8 mouse cellular contexts compared by ENCODE assay signal in genomic region chr3:108458866-108459265, GRCm38 (mm10). TPM values are rescaled to one million over a fixed set of nuclear protein-coding genes. Genes with fewer than 3 reads are reported as not detected.
DNase-seq lines count a peak whose midpoint lies in the region; ATAC-seq and TF ChIP-seq lines count a peak whose summit lies in the region.

No protein-coding gene starts in this region.

- ATAC-seq in CD4-positive, CD25-positive, alpha-beta regulatory T cell, adult 4 months, result peak; percentile 90
- peak; percentile 27 to 44; a peak in 2 of 4 replicates for ATAC-seq in hematopoietic stem cell, adult 5-6 weeks (replicated peaks in 1 of 2; ENCODE audit: insufficient read depth in 1 of 2, low FRiP score in 2 of 2, low TSS enrichment in 1 of 2, low read depth in 1 of 2, poor library complexity in 2 of 2, severe bottlenecking in 2 of 2)
- ATAC-seq in liver, embryonic 15.5 days (ENCODE audit: insufficient read depth), result peak; percentile 28; the same call in 1 of the 2 replicates

- peak; percentile 24; the same call in 1 of the 2 replicates for TF ChIP-seq CTCF in gastrocnemius, adult 2 months (IDR thresholded peaks at IDR 0.05)
- no peak for TF ChIP-seq CTCF in cerebellum, adult 2 months (IDR thresholded peaks at IDR 0.05; ENCODE audit: borderline replicate concordance, insufficient read depth, low read depth, low read length)

- intact Hi-C loops in gastrocnemius, adult 2 months (cut with DNase I), result loop anchor here (1.0 kb wide), 1 partner anchor 58 kb away; no protein-coding TSS in a partner anchor

- H3K4me1 ChIP-seq in liver, embryonic 15.5 days (replicated peaks), result peaks cover 6% of the 10 kb centered on the region; the same call in 1 of the 2 replicates
- H3K4me1 ChIP-seq in cerebellum, adult 2 months (ENCODE audit: control insufficient read depth, insufficient read depth, low read length), result no peaks in the 10 kb centered on the region

- H3K36me3 ChIP-seq in liver, embryonic 15.5 days (replicated peaks), result no peaks in the 10 kb centered on the region
- H3K36me3 ChIP-seq in splenic B cell, adult 2 months (ENCODE audit: control insufficient read depth, insufficient read depth, low read length, poor library complexity, severe bottlenecking), result no peaks in the 10 kb centered on the region

- H3K4me2 ChIP-seq in liver, embryonic 15.5 days, result peak overlapping the region; percentile 41

- DNase-seq in gastrocnemius, adult 2 months, result peak; percentile 27
- DNase-seq in gastrocnemius, adult 8-10 months (ENCODE audit: low spot score in 2 of 2), result no peak
- DNase-seq in splenic B cell, adult 2 months (ENCODE audit: low read depth, low spot score), result peak; percentile 78
- no peak for DNase-seq in layer of hippocampus, adult 11-12 months (ENCODE audit: low spot score)
- DNase-seq in cerebellum, adult 2 months, result no peak

- TF ChIP-seq POLR2A in cerebellum, adult 2 months (IDR thresholded peaks at IDR 0.05; ENCODE audit: borderline replicate concordance, insufficient read depth, low read length), result no peak

- H3K4me3 ChIP-seq in gastrocnemius, adult 2 months, result peak overlapping the region; percentile 5; the same call in 1 of the 2 replicates
- 0 out of 2 replicates have a peak overlapping the region, but pooled peaks have one; percentile 7 for H3K4me3 ChIP-seq in liver, embryonic 15.5 days (replicated peaks)
- H3K4me3 ChIP-seq in cerebellum, adult 2 months (replicated peaks; ENCODE audit: insufficient read depth, low read depth, low read length), result no peak overlapping the region

- no peak overlapping the region for H3K9ac ChIP-seq in liver, embryonic 15.5 days

- no peaks in the 10 kb centered on the region for H3K9me3 ChIP-seq in liver, embryonic 15.5 days (replicated peaks)

- H3K27ac ChIP-seq in gastrocnemius, adult 2 months, result no peak overlapping the region
- no peak overlapping the region for H3K27ac ChIP-seq in liver, embryonic 15.5 days (replicated peaks)
- no peak overlapping the region for H3K27ac ChIP-seq in cerebellum, adult 2 months (ENCODE audit: insufficient read depth, low read length)

- 36% methylated on average over 10 of the region's 10 CpGs for WGBS in liver, embryonic 15.5 days (ENCODE audit: insufficient replicate concordance)
- 40% methylated on average over 10 of the region's 10 CpGs for WGBS in cerebellum, adult 2 months

- no peaks in the 10 kb centered on the region for H3K27me3 ChIP-seq in liver, embryonic 15.5 days
- H3K27me3 ChIP-seq in splenic B cell, adult 2 months (ENCODE audit: control insufficient read depth, insufficient read depth, low read length, poor library complexity, severe bottlenecking), result no peaks in the 10 kb centered on the region
- no peaks in the 10 kb centered on the region for H3K27me3 ChIP-seq in cerebellum, adult 2 months (ENCODE audit: control insufficient read depth, insufficient read depth, low read length)

RNA-seq across cellular contexts. Expression of gene Sars, which starts 13.9 kb away (rescaled TPM):
- total RNA-seq in gastrocnemius, adult 2 months (2021), result 100 to 1,000 TPM; 116 to 135 TPM
- 100 to 1,000 TPM; 106 to 124 (median 111) TPM for total RNA-seq in gastrocnemius, adult 8-10 months (2022)
- 100 to 1,000 TPM; 164 to 188 TPM for polyA plus RNA-seq in CD4-positive, CD25-positive, alpha-beta regulatory T cell, adult 4 months (2017; shearing (Covaris generic))
- total RNA-seq in hematopoietic stem cell, adult 5-6 weeks (2017), result 216 and 455 TPM in 2 replicates
- 72.2 and 79.6 TPM in 2 replicates for polyA plus RNA-seq in liver, embryonic 15.5 days (2015; fragmentation: Nextera tagmentation; extraction: Ambion mirVana)
- polyA plus RNA-seq in cerebellum, adult 2 months (2012; rRNA removed), result 214 and 228 TPM in 2 replicates

RNA-seq across cellular contexts. Expression of gene Celsr2, which starts 43.5 kb away (rescaled TPM):
- total RNA-seq in gastrocnemius, adult 2 months (2021), result 1 to 10 TPM; 6.4 to 8.8 TPM
- 10 to 100 TPM in 2 of 4 experiments, 1 to 10 TPM in 2; 8.9 to 12.5 (median 9.6) TPM for total RNA-seq in gastrocnemius, adult 8-10 months (2022)
- 1 to 10 TPM in 1 of 2 experiments, under 1 TPM in 1; 0.61 to 2.1 TPM for polyA plus RNA-seq in CD4-positive, CD25-positive, alpha-beta regulatory T cell, adult 4 months (2017; shearing (Covaris generic))
- 0.38 and 1.6 TPM in 2 replicates for total RNA-seq in hematopoietic stem cell, adult 5-6 weeks (2017)
- polyA plus RNA-seq in liver, embryonic 15.5 days (2015; fragmentation: Nextera tagmentation; extraction: Ambion mirVana), result 0.24 and 0.36 TPM in 2 replicates
- polyA plus RNA-seq in cerebellum, adult 2 months (2012; rRNA removed), result 57.4 and 58.2 TPM in 2 replicates

Comparison
In these comparisons a context has a peak if more than half of its experiments do, and no peak if none do; other contexts are left out.
1. DNase-seq: peak in gastrocnemius, adult 2 months (single experiment) and splenic B cell, adult 2 months (single experiment); none in gastrocnemius, adult 8-10 months (0 of 2), layer of hippocampus, adult 11-12 months (single experiment) and cerebellum, adult 2 months (0 of 2).
2. ATAC-seq: peak in every context shown above with its lines; median percentile 90 in CD4-positive, CD25-positive, alpha-beta regulatory T cell, adult 4 months; 36 in hematopoietic stem cell, adult 5-6 weeks; 28 in liver, embryonic 15.5 days.